Mouse (Mus musculus) CD8-positive naive resting alpha-beta T cell, adult 57 days (primary cell): ENCODE measurements around the gene Cuta. TPM values are rescaled to one million over a fixed set of nuclear protein-coding genes. Genes with fewer than 3 reads are reported as not detected.

Source experiments
- total RNA-seq: library from RNA; stranded (reverse); gene quantifications from one replicate; pipeline ENCODE4 v1.2.4, GENCODE M21; 2023

Gene Cuta
- 82.3 TPM for total RNA-seq

GRCm38 (mm10) chr17:26939178-26939972 is at the start of gene Cuta:
Cuta (minus strand) TSS chr17:26939569.

GRCm38 (mm10) chr17:26972703-26973574 is 33.6 kb upstream of the Cuta start, which contains the start of gene Zbtb9:
Zbtb9 (plus strand) TSS chr17:26973167.

GRCm38 (mm10) chr17:26941031-26941789 is 1.8 kb upstream of the Cuta start, which contains the start of gene Syngap1:
Syngap1 (plus strand) TSS chr17:26941253.

GRCm38 (mm10) chr17:26932839-26933398 is 6.5 kb downstream of the Cuta start, which contains the start of gene Phf1:
Phf1 (plus strand) TSS chr17:26933052.

GRCm38 (mm10) chr17:26916711-26917482 is 22.5 kb downstream of the Cuta start, which contains the start of gene Kifc5b:
Kifc5b (plus strand) TSS chr17:26917091.

Other genes starting within 250 kb of the Cuta start
- 121 TPM for gene Crebrf, start 223.9 kb downstream of the Cuta start, total RNA-seq
- 28.6 TPM for gene Bnip1, start 158.5 kb downstream of the Cuta start, total RNA-seq
- gene Nkx2-5, start 94.6 kb downstream of the Cuta start, total RNA-seq: not detected
- gene Kifc5b, start 22.5 kb downstream of the Cuta start, total RNA-seq: 6.7 TPM
- gene Phf1, start 6.5 kb downstream of the Cuta start, total RNA-seq: 112 TPM
- gene Syngap1, start 1.7 kb upstream of the Cuta start, total RNA-seq: 6.7 TPM
- 21.5 TPM for gene Zbtb9, start 33.6 kb upstream of the Cuta start, total RNA-seq
- gene Bak1, start 89.4 kb upstream of the Cuta start, total RNA-seq: 35.6 TPM
- 113 TPM for gene Itpr3, start 117.7 kb upstream of the Cuta start, total RNA-seq
- 29.4 TPM for gene Uqcc2, start 194.3 kb upstream of the Cuta start, total RNA-seq
- gene Ip6k3, start 228.2 kb upstream of the Cuta start, total RNA-seq: not detected